Mouse (Mus musculus) adrenal gland, adult (tissue): Measurements from ENCODE around the gene Chst7.

ENCODE experiments used
- DNase-seq, 2 experiments: peaks; one replicate each; pipeline ENCODE4 v3.0.0; 2022 to 2023; ENCODE audit warnings: low spot score in 1 of 2; ENCODE audit not compliant: inconsistent age in 2 of 2

Chst7 gene

DNA sequence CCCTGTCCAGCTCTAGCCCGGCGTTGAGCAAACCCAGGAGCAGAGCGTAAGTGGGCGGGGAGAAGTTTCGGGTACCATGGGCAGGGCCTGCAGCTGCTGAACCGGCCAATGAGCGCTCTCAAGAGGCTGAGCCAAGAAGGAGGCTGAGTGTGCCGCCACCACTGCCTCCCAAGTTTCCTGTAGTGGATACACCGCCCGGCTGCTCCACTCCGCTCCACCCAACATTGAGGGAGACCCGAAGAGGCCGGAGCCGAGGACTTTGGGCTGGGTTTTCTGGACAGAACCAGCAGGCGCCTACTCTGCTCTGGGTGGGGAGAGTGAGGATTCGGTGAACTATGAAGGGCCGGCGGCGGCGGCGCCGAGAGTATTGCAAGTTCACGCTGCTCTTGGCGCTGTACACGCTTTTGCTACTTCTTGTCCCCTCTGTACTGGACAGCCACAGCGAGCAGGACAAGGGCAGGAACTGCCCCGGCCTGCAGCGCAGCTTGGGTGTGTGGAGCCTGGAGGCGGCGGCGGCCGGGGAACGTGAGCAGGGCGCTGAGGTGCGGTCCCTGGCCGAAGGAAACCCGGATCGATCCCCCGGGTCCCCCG, at the start of gene Chst7:
Gene Chst7, plus strand, starts transcription at position 180 of the 591 bp plus-strand sequence.
- peak; percentile 80 to 89 for DNase-seq

DNA sequence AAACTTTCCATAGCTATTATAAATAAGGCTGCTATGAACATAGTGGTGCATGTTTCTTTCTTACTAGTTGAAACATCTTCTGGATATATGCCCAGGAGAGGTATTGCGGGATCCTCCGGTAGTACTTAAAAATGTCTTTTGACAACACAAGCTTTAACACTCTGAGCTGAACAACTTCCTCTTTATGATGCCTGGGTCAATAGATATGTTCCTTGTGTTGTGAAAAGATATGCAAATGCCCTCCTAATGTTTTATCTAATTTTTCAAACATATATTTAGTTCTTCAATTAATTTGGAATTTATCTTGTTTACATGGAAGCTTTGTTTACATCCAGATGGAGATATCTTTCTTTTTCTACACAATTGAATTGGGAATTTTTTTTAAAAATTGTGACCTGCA, 47.1 kb upstream of the Chst7 start:
- DNase-seq, result no peak

DNA sequence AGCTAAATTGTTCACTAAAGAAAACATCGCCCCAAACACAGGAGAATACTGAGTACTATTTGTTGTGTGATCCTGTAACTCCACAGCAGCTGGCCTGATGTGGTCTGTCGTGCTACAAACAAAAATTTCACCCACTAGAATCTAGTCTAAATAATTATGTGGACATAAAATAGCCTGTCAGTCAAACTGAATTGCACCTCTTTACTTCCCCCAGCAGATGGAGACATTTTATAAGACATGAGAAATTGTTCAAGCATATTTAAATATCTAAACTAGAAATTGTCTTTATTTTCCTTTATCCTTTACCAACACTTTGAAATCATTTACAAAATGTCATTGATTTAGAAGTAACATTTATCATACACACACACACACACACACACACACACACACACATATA, 38.4 kb upstream of the Chst7 start:
- peak in 1 of 2 experiments; percentile 30 for DNase-seq

- DNase-seq, result peak; percentile 6 to 55
Measured at GRCm38 (mm10) chrX:20060096-20060768, 872 bp downstream of the Chst7 start.

- peak in 1 of 2 experiments; percentile 36 for DNase-seq
Measured at GRCm38 (mm10) chrX:20060769-20061315, 1.5 kb downstream of the Chst7 start.

GRCm38 (mm10) chrX:20061764-20062480, 2.6 kb downstream of the Chst7 start:
- DNase-seq, result no peak

DNA sequence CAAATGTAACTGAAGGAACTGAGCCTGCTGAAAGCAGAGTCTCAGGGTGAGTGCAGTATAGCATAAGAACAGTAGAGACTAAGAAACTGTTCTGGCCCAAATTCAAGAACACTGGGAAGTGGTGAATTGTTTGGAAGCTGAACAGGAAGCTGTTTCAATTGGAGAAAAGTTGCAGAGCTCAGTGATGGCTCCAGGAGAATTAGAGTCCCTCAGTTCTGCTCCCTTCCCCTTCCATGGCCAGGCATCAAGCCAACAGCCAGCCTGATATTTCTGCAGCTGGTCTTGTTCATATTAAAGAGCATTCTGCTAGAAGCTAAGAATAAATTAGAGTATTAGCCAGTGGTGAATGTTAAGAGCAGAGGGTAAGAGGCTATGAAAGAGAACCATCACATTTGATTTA, 7.3 kb downstream of the Chst7 start:
- peak in 1 of 2 experiments; percentile 2 for DNase-seq

- no peak for DNase-seq
Measured at GRCm38 (mm10) chrX:20070196-20070595, 10.8 kb downstream of the Chst7 start.

GRCm38 (mm10) chrX:20117717-20118116, 58.4 kb downstream of the Chst7 start:
- DNase-seq, result no peak

GRCm38 (mm10) chrX:20125481-20125880, 66.1 kb downstream of the Chst7 start:
- no peak for DNase-seq

- no peak for DNase-seq
Measured at GRCm38 (mm10) chrX:20128951-20129350, 69.6 kb downstream of the Chst7 start.

DNA sequence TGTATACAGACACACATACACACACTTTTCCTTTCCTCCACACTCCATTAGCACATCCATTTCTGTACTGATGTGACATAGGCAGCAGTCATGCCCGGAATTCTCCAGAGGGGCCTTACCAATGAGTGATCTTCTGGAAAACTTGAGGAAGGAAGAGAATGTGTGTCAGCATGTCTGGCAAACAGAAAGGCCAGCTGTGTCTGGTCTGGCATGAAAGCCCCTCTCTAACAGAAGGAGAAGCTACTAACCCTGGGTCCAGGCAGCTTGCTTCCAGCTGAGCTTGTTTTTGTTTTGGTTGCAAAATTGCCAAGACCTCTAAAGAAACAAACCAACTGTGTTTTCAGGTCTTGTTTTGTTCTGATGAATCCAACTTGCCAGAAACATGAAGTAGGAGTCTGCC, 70.1 kb downstream of the Chst7 start:
- DNase-seq, result no peak
